Mouse (Mus musculus) gastrocnemius, adult 2 months (tissue): ENCODE data around the gene Copa. TPM values are rescaled to one million over a fixed set of nuclear protein-coding genes. Genes with fewer than 3 reads are reported as not detected.
A peak's percentile ranks its signal among the peaks of the same experiment; 100 is the strongest.

ENCODE experiments used
- DNase-seq: peaks from one replicate; pipeline ENCODE4 v3.0.0; 2022
- H3K27ac ChIP-seq: fragments of 200-600 bp; 2 replicates; pipeline ENCODE4 v1.8.1; 2022; ENCODE audit warnings: mild to moderate bottlenecking
- H3K4me3 ChIP-seq: fragments of 200-600 bp; 2 replicates; pipeline ENCODE4 v1.8.1; 2022; ENCODE audit warnings: mild to moderate bottlenecking, moderate library complexity
- CTCF ChIP-seq: fragments of 200-600 bp; IDR thresholded peaks from 2 replicates; pipeline ENCODE4 v1.8.1; 2022; ENCODE audit warnings: antibody characterized with exemption, mild to moderate bottlenecking, moderate library complexity
- intact Hi-C: fragments of 180-260 bp; cut with DNase I; formaldehyde crosslinking; loops from one replicate; pipeline ENCODE4 v1.15.1; 2025
- total RNA-seq, 2 experiments: library from RNA; stranded (reverse); gene quantifications; 2 replicates each; pipeline ENCODE4 v1.2.3; 2021

Gene Copa
- total RNA-seq, 2 experiments from 2014 or later, result 88.3 to 90.9 TPM

- no peak for DNase-seq
- no peak overlapping the region for H3K27ac ChIP-seq
- intact Hi-C loops, result no loop called here
- TF ChIP-seq CTCF, result no peak
- no peak overlapping the region for H3K4me3 ChIP-seq
Measured at GRCm38 (mm10) chr1:172099325-172100033, 17.1 kb downstream of the Copa start.

GRCm38 (mm10) chr1:172103619-172104018 is 21.3 kb downstream of the Copa start:
- Histone ChIP-seq H3K27ac (no peak overlapping the region), H3K4me3 (no peak overlapping the region)
- no peak for DNase-seq
- intact Hi-C loops, result no loop called here
- no peak for TF ChIP-seq CTCF

- TF ChIP-seq CTCF, result no peak
- H3K27ac ChIP-seq, result no peak overlapping the region
- H3K4me3 ChIP-seq, result no peak overlapping the region
- no peak for DNase-seq
- intact Hi-C loops, result no loop called here
Measured at GRCm38 (mm10) chr1:172105101-172105500, 22.8 kb downstream of the Copa start.

- intact Hi-C loops, result no loop called here
- Histone ChIP-seq H3K27ac (no peak overlapping the region), H3K4me3 (no peak overlapping the region)
- TF ChIP-seq CTCF, result no peak
- no peak for DNase-seq
Measured at GRCm38 (mm10) chr1:172107777-172108477, 25.6 kb downstream of the Copa start.

- no peak overlapping the region for H3K27ac ChIP-seq
- intact Hi-C loops, result loop anchor here (5.0 kb wide), 1 partner anchor 70 kb away; no protein-coding TSS in a partner anchor
- no peak for DNase-seq
- no peak for TF ChIP-seq CTCF
- no peak overlapping the region for H3K4me3 ChIP-seq
Measured at GRCm38 (mm10) chr1:172116948-172117347, 34.6 kb downstream of the Copa start.

- Histone ChIP-seq H3K4me3 (no peak overlapping the region), H3K27ac (no peak overlapping the region)
- intact Hi-C loops, result loop anchor here (1.0 to 5.0 kb wide), 2 partner anchors 72 to 238 kb away; no protein-coding TSS in a partner anchor
- DNase-seq, result no peak
- no peak for TF ChIP-seq CTCF
Measured at GRCm38 (mm10) chr1:172119100-172119499, 36.8 kb downstream of the Copa start.

GRCm38 (mm10) chr1:172119720-172120119 is 37.4 kb downstream of the Copa start:
- intact Hi-C loops, result loop anchor here (1.0 to 5.0 kb wide), 2 partner anchors 72 to 238 kb away; no protein-coding TSS in a partner anchor
- peak; percentile 51 for DNase-seq
- no peak overlapping the region for H3K27ac ChIP-seq
- peak; percentile 81 for TF ChIP-seq CTCF
- H3K4me3 ChIP-seq, result no peak overlapping the region

- no peak for TF ChIP-seq CTCF
- no peak for DNase-seq
- Histone ChIP-seq H3K4me3 (no peak overlapping the region), H3K27ac (no peak overlapping the region)
- intact Hi-C loops, result no loop called here
Measured at GRCm38 (mm10) chr1:172122671-172123070, 40.3 kb downstream of the Copa start.

- Histone ChIP-seq H3K4me3 (no peak overlapping the region), H3K27ac (no peak overlapping the region)
- no peak for DNase-seq
- TF ChIP-seq CTCF, result no peak
- intact Hi-C loops, result no loop called here
Measured at GRCm38 (mm10) chr1:172124572-172124971, 42.2 kb downstream of the Copa start.

GRCm38 (mm10) chr1:172126376-172127347 is 44.3 kb downstream of the Copa start, which contains the start of gene Pex19:
Gene Pex19, plus strand, starts transcription at chr1:172126755.
- TF ChIP-seq CTCF, result no peak
- Histone ChIP-seq H3K4me3 (peak within 1 kb of the TSS; percentile 95), H3K27ac (peak within 1 kb of the TSS; percentile 89)
- peak; percentile 82 for DNase-seq
- intact Hi-C loops, result loop anchor here (5.0 kb wide), 1 partner anchor 186 kb away; no protein-coding TSS in a partner anchor

GRCm38 (mm10) chr1:172127487-172127886 is 45.2 kb downstream of the Copa start:
- intact Hi-C loops, result loop anchor here (5.0 kb wide), 1 partner anchor 185 kb away; no protein-coding TSS in a partner anchor
- Histone ChIP-seq H3K27ac (peak overlapping the region; percentile 89; the same call in 1 of the 2 replicates), H3K4me3 (peak overlapping the region; percentile 95)
- no peak for TF ChIP-seq CTCF
- peak; percentile 44 for DNase-seq

- DNase-seq, result no peak
- H3K4me3 ChIP-seq, result no peak overlapping the region
- intact Hi-C loops, result loop anchor here (5.0 kb wide), 1 partner anchor 184 kb away; no protein-coding TSS in a partner anchor
- H3K27ac ChIP-seq, result no peak overlapping the region
- no peak for TF ChIP-seq CTCF
Measured at GRCm38 (mm10) chr1:172128563-172128962, 46.2 kb downstream of the Copa start.
